Mouse (Mus musculus) brain, adult 10 weeks (tissue): ENCODE data around the gene Il1r2. TPM values are rescaled to one million over a fixed set of nuclear protein-coding genes. Genes with fewer than 3 reads are reported as not detected.

Experiments
- polyA plus RNA-seq: library from polyadenylated mRNA; stranded (reverse); fragments of 350-450 nt; fragmentation: Illumina TruSeq; extraction: RNeasy Lipid Tissue Mini Kit (QIAGEN cat#74804); gene quantifications from one replicate; pipeline ENCODE4 v1.2.3, GENCODE M21; 2015; ENCODE audit warnings: low read depth, low replicate concordance

Gene Il1r2
- not detected for polyA plus RNA-seq

GRCm38 (mm10) chr1:40073779-40074178, at the start of gene Il1r2:
Gene Il1r2, plus strand, starts transcription at chr1:40074079.

Other genes starting within 250 kb of the Il1r2 start
- 88.9 TPM for gene Map4k4, start 173.2 kb upstream of the Il1r2 start, polyA plus RNA-seq
- gene Il1r1, start 151.0 kb downstream of the Il1r2 start, polyA plus RNA-seq: 2.9 TPM